Mouse (Mus musculus) midbrain, embryonic 13.5 days (tissue): ENCODE results near the gene Ifitm10. TPM values are rescaled to one million over a fixed set of nuclear protein-coding genes. Genes with fewer than 3 reads are reported as not detected.

ENCODE experiments used
- ATAC-seq: fragments of 200-750 bp; cut with Nextera tagmentation; 2 replicates; pipeline ENCODE4 v1.8.0; 2017; ENCODE audit warnings: mild to moderate bottlenecking, moderate TSS enrichment, moderate library complexity
- H3K27ac ChIP-seq: fragments of 300-500 bp; sonication (generic); 2 replicates; pipeline ENCODE4 v1.5.1; 2015; ENCODE audit warnings: inconsistent platforms, mild to moderate bottlenecking, moderate library complexity
- H3K27me3 ChIP-seq: fragments of 300-500 bp; sonication (generic); 2 replicates; pipeline ENCODE4 v1.6.1; 2015; ENCODE audit warnings: mild to moderate bottlenecking, inconsistent platforms
- H3K36me3 ChIP-seq: fragments of 300-500 bp; sonication (generic); 2 replicates; pipeline ENCODE4 v1.6.1; 2015; ENCODE audit warnings: mild to moderate bottlenecking, inconsistent platforms
- H3K4me1 ChIP-seq: fragments of 300-500 bp; sonication (generic); replicated peaks from 2 replicates; pipeline ENCODE4 v1.6.1; 2015; ENCODE audit warnings: inconsistent platforms
- H3K4me2 ChIP-seq: fragments of 300-500 bp; sonication (generic); replicated peaks from 2 replicates; pipeline ENCODE4 v1.6.1; 2015; ENCODE audit warnings: moderate library complexity, mild to moderate bottlenecking, inconsistent platforms
- H3K4me3 ChIP-seq: fragments of 300-500 bp; sonication (generic); replicated peaks from 2 replicates; pipeline ENCODE4 v1.5.1; 2015; ENCODE audit warnings: mild to moderate bottlenecking, inconsistent platforms
- H3K9ac ChIP-seq: fragments of 300-500 bp; sonication (generic); replicated peaks from 2 replicates; pipeline ENCODE4 v1.6.1; 2015; ENCODE audit warnings: mild to moderate bottlenecking, inconsistent platforms
- H3K9me3 ChIP-seq: fragments of 300-500 bp; sonication (generic); 2 replicates; pipeline ENCODE4 v1.6.1; 2016; ENCODE audit warnings: mild to moderate bottlenecking, inconsistent platforms
- WGBS: fragments of 180-500 bp; shearing (Covaris S2); methylation state at CpG from one replicate; pipeline ENCODE4 v1.1.7; 2015; 5-methylcytosine and 5-hydroxymethylcytosine counted together
- polyA plus RNA-seq: library from polyadenylated mRNA; unstranded; fragments of >200 nt; fragmentation: Nextera tagmentation; extraction: Ambion mirVana; gene quantifications from 2 replicates; pipeline ENCODE4 v1.2.1, GENCODE M21; 2015

Ifitm10 gene
- polyA plus RNA-seq, 1 experiment from 2014 or later = 1.9 TPM

DNA sequence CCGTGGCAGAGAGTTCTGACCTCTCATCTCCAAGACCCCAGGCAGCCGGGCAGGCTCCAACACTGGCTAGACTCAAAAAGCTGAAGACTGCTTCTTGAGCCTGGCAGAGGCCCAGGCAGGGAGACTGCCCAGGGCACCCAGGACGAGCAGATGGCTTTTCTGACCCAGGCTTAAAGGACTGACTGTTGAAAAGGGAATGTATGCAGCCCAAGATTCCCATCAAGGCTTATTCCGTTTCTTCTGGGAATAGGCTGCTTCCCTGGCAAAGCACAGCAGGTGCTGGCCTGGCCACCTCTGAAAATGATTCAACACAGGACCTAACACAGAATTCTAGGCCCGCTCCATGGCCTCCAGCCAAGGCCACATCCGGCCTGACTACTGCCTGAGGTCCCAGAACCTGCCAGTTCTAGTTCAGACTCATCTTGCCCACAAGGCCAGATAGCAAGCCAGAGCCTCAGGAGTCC is 1.7 kb upstream of the Ifitm10 start:
- Histone ChIP-seq H3K4me2 (no peak overlapping the region), H3K9ac (no peak overlapping the region), H3K27ac (no peak overlapping the region), H3K9me3 (no peaks in the 10 kb centered on the region), H3K27me3 (peaks cover 37% of the 10 kb centered on the region), H3K4me1 (peaks cover 12% of the 10 kb centered on the region), H3K4me3 (no peak overlapping the region), H3K36me3 (peaks cover 61% of the 10 kb centered on the region)
- WGBS = 81% methylated on average over 6 of the region's 6 CpGs
- no peak for ATAC-seq

- no peak for ATAC-seq
- peaks cover 45% of the 10 kb centered on the region for H3K27me3 ChIP-seq
These were observed 961 bp upstream of the Ifitm10 start for GRCm38 (mm10) chr7:142374413-142375015.

GRCm38 (mm10) chr7:142373039-142373438 is 514 bp downstream of the Ifitm10 start:
- peaks cover 12% of the 10 kb centered on the region for H3K4me1 ChIP-seq
- H3K4me2 ChIP-seq = no peak overlapping the region
- H3K27me3 ChIP-seq = peaks cover 57% of the 10 kb centered on the region
- no peaks in the 10 kb centered on the region for H3K9me3 ChIP-seq
- peaks cover 40% of the 10 kb centered on the region for H3K36me3 ChIP-seq
- no peak overlapping the region for H3K4me3 ChIP-seq
- ATAC-seq = no peak
- no peak overlapping the region for H3K27ac ChIP-seq
- 76% methylated on average over 5 of the region's 5 CpGs for WGBS
- H3K9ac ChIP-seq = no peak overlapping the region

More at GRCm38 (mm10) chr7:142374413-142375015, 961 bp upstream of the Ifitm10 start:
- H3K9me3 ChIP-seq = no peaks in the 10 kb centered on the region
- H3K4me3 ChIP-seq = no peak overlapping the region
- no peak overlapping the region for H3K27ac ChIP-seq
- H3K4me2 ChIP-seq = no peak overlapping the region
- WGBS = 90% methylated on average over 5 of the region's 5 CpGs
- no peak overlapping the region for H3K9ac ChIP-seq
- H3K4me1 ChIP-seq = peaks cover 12% of the 10 kb centered on the region
- peaks cover 53% of the 10 kb centered on the region for H3K36me3 ChIP-seq

DNA sequence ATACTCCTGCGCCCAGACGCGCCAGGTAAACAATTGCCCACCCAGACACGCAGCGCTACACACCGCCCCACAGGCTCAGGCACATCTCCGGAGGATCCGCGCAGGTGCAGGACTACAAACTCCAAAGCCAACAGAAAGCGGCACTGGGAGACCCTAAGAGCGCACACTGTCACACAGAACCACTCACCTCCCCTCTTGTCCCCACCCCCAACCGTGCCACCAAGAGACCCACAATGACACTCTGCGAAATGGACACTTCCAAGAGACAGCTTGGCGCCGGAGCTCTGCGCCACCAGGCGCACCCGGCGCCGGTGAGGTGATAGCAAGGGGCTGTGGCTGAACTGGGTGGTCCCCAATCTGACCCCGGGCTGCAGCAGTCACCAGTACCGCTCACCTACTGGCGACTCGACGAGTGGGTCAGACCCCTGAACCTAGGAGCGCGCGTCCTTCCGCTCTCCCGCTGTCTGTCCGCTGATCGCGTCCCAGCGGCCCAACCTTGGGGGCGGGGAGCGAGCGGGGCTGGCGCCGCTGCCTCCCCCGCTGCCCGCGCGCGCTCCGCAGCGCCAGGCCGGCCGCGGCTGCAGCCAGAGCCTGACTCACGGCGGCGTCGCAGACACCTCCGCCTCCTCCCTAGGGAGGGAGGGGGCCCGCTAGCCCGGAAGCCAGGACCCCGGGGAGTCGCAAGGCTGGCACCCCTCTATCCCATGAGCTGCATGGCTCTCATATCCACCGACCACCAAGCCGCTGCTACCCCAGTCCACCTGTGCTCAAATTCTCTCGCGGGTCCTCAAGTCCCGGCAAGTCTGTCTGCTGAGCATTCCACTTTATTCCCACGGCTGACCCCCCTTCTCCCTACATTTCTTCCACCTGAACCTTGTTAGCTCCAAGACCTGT is 1.5 kb downstream of the Ifitm10 start:
- H3K27me3 ChIP-seq = peaks cover 61% of the 10 kb centered on the region
- peak overlapping the region; percentile 62 for H3K9ac ChIP-seq
- 2% methylated on average over 64 of the region's 64 CpGs for WGBS
- H3K4me1 ChIP-seq = peaks cover 12% of the 10 kb centered on the region
- H3K27ac ChIP-seq = no peak overlapping the region
- peaks cover 30% of the 10 kb centered on the region for H3K36me3 ChIP-seq
- H3K4me3 ChIP-seq = peak overlapping the region; percentile 40
- peak; percentile 43 for ATAC-seq
- peak overlapping the region; percentile 64 for H3K4me2 ChIP-seq
- no peaks in the 10 kb centered on the region for H3K9me3 ChIP-seq

DNA sequence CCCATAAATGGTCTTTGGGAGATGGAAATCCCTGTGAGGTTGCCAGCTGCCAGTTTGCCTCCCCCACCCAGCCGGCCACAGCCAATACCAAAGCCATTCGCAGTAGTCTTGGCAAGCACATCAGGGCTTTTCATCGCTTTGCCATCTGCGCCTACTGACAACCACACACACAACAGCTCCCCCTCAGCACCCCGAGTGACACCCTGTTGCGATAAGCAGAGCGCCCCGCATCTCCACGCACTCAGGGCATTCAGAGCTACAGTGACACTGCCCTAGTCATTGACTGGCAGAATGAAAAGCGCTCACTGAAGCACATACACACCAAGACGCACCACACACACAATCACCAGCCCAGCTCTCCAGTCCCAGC is 2.2 kb downstream of the Ifitm10 start:
- H3K9me3 ChIP-seq = no peaks in the 10 kb centered on the region
- H3K4me1 ChIP-seq = peaks cover 12% of the 10 kb centered on the region
- H3K36me3 ChIP-seq = peaks cover 23% of the 10 kb centered on the region
- 26% methylated on average over 11 of the region's 11 CpGs for WGBS
- H3K9ac ChIP-seq = no peak overlapping the region
- H3K27ac ChIP-seq = no peak overlapping the region
- H3K27me3 ChIP-seq = peaks cover 61% of the 10 kb centered on the region
- peak overlapping the region; percentile 40 for H3K4me3 ChIP-seq
- ATAC-seq = no peak
- peak overlapping the region; percentile 64 for H3K4me2 ChIP-seq

- no peak for ATAC-seq
- H3K4me1 ChIP-seq = peaks cover 12% of the 10 kb centered on the region
- peaks cover 61% of the 10 kb centered on the region for H3K27me3 ChIP-seq
- no peak overlapping the region for H3K9ac ChIP-seq
- H3K4me3 ChIP-seq = no peak overlapping the region
- no peaks in the 10 kb centered on the region for H3K9me3 ChIP-seq
- 85% methylated on average over 18 of the region's 18 CpGs for WGBS
- no peak overlapping the region for H3K27ac ChIP-seq
- peaks cover 19% of the 10 kb centered on the region for H3K36me3 ChIP-seq
- 0 out of 2 replicates have a peak overlapping the region, but pooled peaks have one; percentile 64 for H3K4me2 ChIP-seq
These were observed 2.6 kb downstream of the Ifitm10 start for GRCm38 (mm10) chr7:142370937-142371336.

DNA sequence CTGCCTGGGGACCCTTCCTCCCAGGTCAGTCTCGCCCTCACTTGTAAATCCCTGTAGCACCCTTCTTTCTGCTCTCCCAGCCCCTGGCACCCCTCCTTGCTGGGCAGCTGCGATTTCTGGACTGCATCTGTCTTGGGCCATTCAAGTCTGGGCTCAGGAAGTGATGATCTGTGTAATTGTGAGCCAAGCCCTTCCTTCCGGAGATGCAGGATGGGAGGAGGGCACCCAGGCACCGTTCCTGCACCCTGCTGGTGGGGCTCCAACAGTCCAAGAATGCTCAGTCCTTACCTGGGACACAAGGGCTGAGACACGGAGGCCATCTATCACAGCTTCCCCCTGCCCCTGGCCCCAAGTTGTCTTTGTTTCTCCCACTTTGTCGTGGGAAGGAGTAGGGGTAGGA is 3.7 kb downstream of the Ifitm10 start:
- H3K27me3 ChIP-seq = peaks cover 61% of the 10 kb centered on the region
- no peak overlapping the region for H3K4me2 ChIP-seq
- H3K36me3 ChIP-seq = peaks cover 8% of the 10 kb centered on the region; the same call in 1 of the 2 replicates
- H3K4me1 ChIP-seq = peaks cover 12% of the 10 kb centered on the region
- no peak overlapping the region for H3K27ac ChIP-seq
- H3K9me3 ChIP-seq = no peaks in the 10 kb centered on the region
- no peak for ATAC-seq
- 69% methylated on average over 6 of the region's 6 CpGs for WGBS
- H3K4me3 ChIP-seq = no peak overlapping the region
- H3K9ac ChIP-seq = no peak overlapping the region

DNA sequence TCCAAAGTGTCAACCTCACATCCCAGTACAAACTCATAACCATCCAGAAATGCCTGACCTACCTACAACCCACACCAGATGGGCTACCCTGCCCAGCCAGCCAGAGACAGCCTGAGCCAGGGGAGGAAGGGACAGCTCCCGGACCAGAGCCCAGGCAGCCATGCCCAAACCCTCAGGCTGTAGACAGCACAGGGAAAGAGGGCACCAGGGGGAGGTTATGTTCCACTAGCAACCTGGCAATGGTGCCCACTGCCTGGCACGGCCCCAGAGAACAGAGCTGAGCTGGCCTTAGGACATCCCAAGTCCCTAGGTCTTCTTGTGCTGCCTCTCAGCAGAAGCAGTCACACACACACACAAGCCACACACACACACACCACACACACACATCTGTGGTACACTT is 4.7 kb downstream of the Ifitm10 start:
- no peak for ATAC-seq
- 76% methylated on average over 2 of the region's 2 CpGs for WGBS

DNA sequence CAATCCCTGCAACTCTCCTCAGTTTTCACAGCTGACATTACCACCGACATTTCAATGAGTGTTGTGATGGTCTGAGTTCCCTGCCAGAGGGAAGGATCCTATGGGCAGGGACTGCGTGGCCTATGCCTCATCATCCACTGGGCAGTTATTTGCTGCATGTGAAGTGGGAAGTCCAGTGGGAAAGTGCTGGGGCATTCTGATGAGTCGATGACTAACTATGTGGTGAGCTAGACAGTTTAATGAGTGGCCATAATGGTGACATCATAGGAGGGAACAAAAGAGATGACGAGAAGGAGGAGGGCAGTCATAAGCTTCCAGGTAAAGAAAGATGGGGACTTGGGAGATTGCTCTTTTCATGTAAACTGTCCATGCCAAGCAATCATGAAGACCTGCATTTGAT is 10.4 kb downstream of the Ifitm10 start:
- no peaks in the 10 kb centered on the region for H3K36me3 ChIP-seq
- H3K4me3 ChIP-seq = no peak overlapping the region
- H3K27ac ChIP-seq = no peak overlapping the region
- WGBS = 86% methylated on average over 4 of the region's 4 CpGs
- no peaks in the 10 kb centered on the region for H3K9me3 ChIP-seq
- H3K9ac ChIP-seq = no peak overlapping the region
- no peaks in the 10 kb centered on the region for H3K4me1 ChIP-seq
- no peak overlapping the region for H3K4me2 ChIP-seq
- no peak for ATAC-seq
- peaks cover 3% of the 10 kb centered on the region; the same call in 1 of the 2 replicates for H3K27me3 ChIP-seq

More for the DNA sequence above, 4.7 kb downstream of the Ifitm10 start:
- H3K9ac ChIP-seq = no peak overlapping the region
- H3K4me3 ChIP-seq = no peak overlapping the region
- peaks cover 12% of the 10 kb centered on the region for H3K4me1 ChIP-seq
- H3K9me3 ChIP-seq = no peaks in the 10 kb centered on the region
- peaks cover 59% of the 10 kb centered on the region for H3K27me3 ChIP-seq
- no peaks in the 10 kb centered on the region for H3K36me3 ChIP-seq
- H3K27ac ChIP-seq = no peak overlapping the region
- no peak overlapping the region for H3K4me2 ChIP-seq

GRCm38 (mm10) chr7:142360743-142361142 is 12.8 kb downstream of the Ifitm10 start:
- no peaks in the 10 kb centered on the region for H3K36me3 ChIP-seq
- no peak overlapping the region for H3K27ac ChIP-seq
- no peaks in the 10 kb centered on the region for H3K27me3 ChIP-seq
- no peaks in the 10 kb centered on the region for H3K9me3 ChIP-seq
- H3K4me2 ChIP-seq = no peak overlapping the region
- H3K4me3 ChIP-seq = no peak overlapping the region
- ATAC-seq = no peak
- H3K4me1 ChIP-seq = no peaks in the 10 kb centered on the region
- no peak overlapping the region for H3K9ac ChIP-seq

DNA sequence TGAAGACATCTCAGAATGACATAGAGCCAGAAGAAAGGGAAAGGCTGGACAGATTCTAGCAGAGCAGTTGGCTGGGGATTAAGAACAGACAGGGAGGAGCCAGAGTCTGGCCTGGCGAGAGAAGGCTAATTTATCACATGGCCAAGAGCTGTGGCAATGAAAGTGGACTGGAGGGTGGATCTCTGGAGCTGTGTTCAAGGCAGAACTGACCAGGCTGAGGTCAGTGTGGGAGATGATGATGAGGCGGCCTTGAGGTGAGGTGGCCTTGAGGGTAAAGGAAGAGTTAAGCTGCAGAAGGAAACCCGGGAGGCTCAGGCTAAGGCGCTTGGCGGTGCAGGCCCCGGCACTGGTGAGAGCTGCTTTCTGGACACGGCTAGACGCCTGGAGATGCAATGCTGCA is 14.4 kb downstream of the Ifitm10 start:
- Histone ChIP-seq H3K27ac (no peak overlapping the region), H3K36me3 (no peaks in the 10 kb centered on the region), H3K4me1 (no peaks in the 10 kb centered on the region), H3K9me3 (no peaks in the 10 kb centered on the region), H3K4me3 (no peak overlapping the region), H3K27me3 (no peaks in the 10 kb centered on the region), H3K9ac (no peak overlapping the region), H3K4me2 (no peak overlapping the region)
- ATAC-seq = no peak
- WGBS = 68% methylated on average over 8 of the region's 8 CpGs

GRCm38 (mm10) chr7:142357566-142357965 is 16.0 kb downstream of the Ifitm10 start:
- Histone ChIP-seq H3K27me3 (no peaks in the 10 kb centered on the region), H3K27ac (no peak overlapping the region), H3K36me3 (no peaks in the 10 kb centered on the region), H3K9ac (no peak overlapping the region), H3K4me2 (no peak overlapping the region), H3K9me3 (no peaks in the 10 kb centered on the region), H3K4me1 (peaks cover 1% of the 10 kb centered on the region; the same call in 1 of the 2 replicates), H3K4me3 (no peak overlapping the region)
- WGBS = 88% methylated on average over 3 of the region's 3 CpGs
- ATAC-seq = no peak
